Mouse (Mus musculus) C2C12 (cell line): ENCODE results near the gene Dxo. TPM values are rescaled to one million over a fixed set of nuclear protein-coding genes. Genes with fewer than 3 reads are reported as not detected.

Experiments used
- H3K27me3 ChIP-seq: one replicate; pipeline ENCODE4 v1.6.1; 2011; ENCODE audit not compliant: control insufficient read depth, insufficient read depth, insufficient read length
- H3K36me3 ChIP-seq: one replicate; pipeline ENCODE4 v1.6.1; 2011; ENCODE audit not compliant: control insufficient read depth, insufficient read depth
- H3K4me3 ChIP-seq: one replicate; pipeline ENCODE4 v1.5.1; 2011; ENCODE audit warnings: mild to moderate bottlenecking, control low read depth; ENCODE audit not compliant: poor library complexity, insufficient read depth, severe bottlenecking
- H3K79me2 ChIP-seq: one replicate; pipeline ENCODE4 v1.6.1; 2011; ENCODE audit not compliant: control insufficient read depth, insufficient read depth
- H3K79me3 ChIP-seq: one replicate; pipeline ENCODE4 v1.6.1; 2011; ENCODE audit warnings: low read depth, control low read depth
- H3ac ChIP-seq: one replicate; pipeline ENCODE3; 2011; ENCODE audit warnings: low read depth; ENCODE audit not compliant: control insufficient read depth, insufficient read length
- CEBPB ChIP-seq: IDR thresholded peaks from one replicate; pipeline ENCODE4 v1.6.1; 2011; ENCODE audit warnings: low read depth, mild to moderate bottlenecking, control low read depth, moderate library complexity
- CTCF ChIP-seq: IDR thresholded peaks from one replicate; pipeline ENCODE4 v1.5.1; 2011; ENCODE audit not compliant: control insufficient read depth, insufficient read depth, insufficient read length
- FOSL1 ChIP-seq: IDR thresholded peaks from one replicate; pipeline ENCODE4 v1.8.0; 2011; ENCODE audit warnings: mild to moderate bottlenecking, low read length; ENCODE audit not compliant: poor library complexity, insufficient read depth, severe bottlenecking
- MAX ChIP-seq: IDR thresholded peaks from one replicate; pipeline ENCODE4 v1.6.1; 2011; ENCODE audit warnings: mild to moderate bottlenecking, control low read depth
- MYOD1 ChIP-seq: IDR thresholded peaks from one replicate; pipeline ENCODE4 v1.6.1; 2011; ENCODE audit warnings: low read depth; ENCODE audit not compliant: control insufficient read depth, insufficient read length
- MYOG ChIP-seq: IDR thresholded peaks from one replicate; pipeline ENCODE4 v1.6.1; 2011; ENCODE audit not compliant: control insufficient read depth, insufficient read length; ENCODE audit errors: extremely low read depth
- USF1 ChIP-seq: IDR thresholded peaks from one replicate; pipeline ENCODE4 v1.6.1; 2011; ENCODE audit warnings: low read depth, mild to moderate bottlenecking, control low read depth, moderate library complexity
- polyA plus RNA-seq: library from polyadenylated mRNA; unstranded; fragments of >200 nt; fragmentation: generic; extraction: Trizol; gene quantifications from one replicate; pipeline ENCODE4 v1.2.1, GENCODE M21; 2012; ENCODE audit warnings: missing spikeins

The Dxo gene
- polyA plus RNA-seq, 1 experiment: 27.2 TPM

GRCm38 (mm10) chr17:34836155-34836855 is 514 bp upstream of the Dxo start:
- Histone ChIP-seq H3K79me3 (peaks cover 17% of the 10 kb centered on the region), H3K4me3 (peak overlapping the region; percentile 80), H3K36me3 (peaks cover 24% of the 10 kb centered on the region), H3ac (peak overlapping the region; percentile 88), H3K27me3 (no peaks in the 10 kb centered on the region), H3K79me2 (peaks cover 48% of the 10 kb centered on the region)
- TF ChIP-seq MYOG (no peak), MAX (no peak), CEBPB (no peak), CTCF (no peak), FOSL1 (no peak), USF1 (no peak), MYOD1 (no peak)

GRCm38 (mm10) chr17:34837464-34838324 is 875 bp downstream of the Dxo start:
- TF ChIP-seq FOSL1 (no peak), CTCF (no peak), CEBPB (no peak), USF1 (no peak), MAX (no peak), MYOG (no peak), MYOD1 (no peak)
- peaks cover 17% of the 10 kb centered on the region for H3K79me3 ChIP-seq
- H3ac ChIP-seq: peak overlapping the region; percentile 86
- peaks cover 48% of the 10 kb centered on the region for H3K79me2 ChIP-seq
- H3K27me3 ChIP-seq: no peaks in the 10 kb centered on the region
- H3K4me3 ChIP-seq: peak overlapping the region; percentile 80
- peaks cover 24% of the 10 kb centered on the region for H3K36me3 ChIP-seq

- Histone ChIP-seq H3K27me3 (no peaks in the 10 kb centered on the region), H3K4me3 (no peak overlapping the region), H3K79me3 (peaks cover 15% of the 10 kb centered on the region), H3K79me2 (peaks cover 43% of the 10 kb centered on the region), H3K36me3 (peaks cover 24% of the 10 kb centered on the region), H3ac (no peak overlapping the region)
- TF ChIP-seq FOSL1 (no peak), USF1 (no peak), MAX (no peak), MYOG (no peak), MYOD1 (no peak), CEBPB (no peak), CTCF (no peak)
Measured at GRCm38 (mm10) chr17:34838785-34839184, 2.0 kb downstream of the Dxo start.

GRCm38 (mm10) chr17:34840736-34841307 is 4.0 kb downstream of the Dxo start:
- Histone ChIP-seq H3K36me3 (peaks cover 28% of the 10 kb centered on the region), H3ac (no peak overlapping the region), H3K79me2 (peaks cover 25% of the 10 kb centered on the region), H3K27me3 (no peaks in the 10 kb centered on the region), H3K4me3 (no peak overlapping the region), H3K79me3 (peaks cover 11% of the 10 kb centered on the region)
- TF ChIP-seq FOSL1 (no peak), CTCF (no peak), CEBPB (no peak), USF1 (no peak), MYOD1 (no peak)

GRCm38 (mm10) chr17:34844884-34845283 is 8.1 kb downstream of the Dxo start:
- no peak overlapping the region for H3K4me3 ChIP-seq

More at GRCm38 (mm10) chr17:34844884-34845283, 8.1 kb downstream of the Dxo start:
- TF ChIP-seq CTCF (no peak), MYOG (no peak), CEBPB (no peak), USF1 (no peak), MAX (no peak)
- H3K36me3 ChIP-seq: peaks cover 19% of the 10 kb centered on the region
- peaks cover 4% of the 10 kb centered on the region for H3K79me3 ChIP-seq
- no peaks in the 10 kb centered on the region for H3K27me3 ChIP-seq
- peaks cover 7% of the 10 kb centered on the region for H3K79me2 ChIP-seq
- H3ac ChIP-seq: no peak overlapping the region
